Mouse (Mus musculus): Measurements from ENCODE around the gene Myocd. TPM values are rescaled to one million over a fixed set of nuclear protein-coding genes. Genes with fewer than 3 reads are reported as not detected.

The Myocd gene
- total RNA-seq (2014; rRNA removed; ENCODE audit: low replicate concordance) (92.4 and 129 TPM in 2 replicates), polyA plus RNA-seq (2015; fragmentation: Nextera tagmentation; extraction: Ambion mirVana) (55.9 and 56.4 TPM in 2 replicates)

GRCm38 (mm10) chr11:65269851-65270473 is at the start of gene Myocd:
Myocd (minus strand) TSS chr11:65269989.
- H3K36me3 ChIP-seq (replicated peaks; ENCODE audit: control insufficient read depth, insufficient read depth, low read length), result no peaks in the 10 kb centered on the region
- H3K4me3 ChIP-seq (ENCODE audit: low read depth, low read length), result peak within 1 kb of the TSS; percentile 74
- ATAC-seq (ENCODE audit: insufficient read depth, low read depth) (peak; percentile 90), DNase-seq (ENCODE audit: low spot score) (peak; percentile 90)
- H3K27ac ChIP-seq (ENCODE audit: low read depth), result peak within 1 kb of the TSS; percentile 91
- H3K9ac ChIP-seq (replicated peaks; ENCODE audit: low read depth, low read length), result peak within 1 kb of the TSS; percentile 87
- 1% methylated on average over 37 of the region's 37 CpGs for WGBS
- TF ChIP-seq EP300 (IDR thresholded peaks at IDR 0.05; ENCODE audit: low read depth) (no peak; the same call in none of the 2 replicates), CTCF (IDR thresholded peaks at IDR 0.05; ENCODE audit: low read depth) (0 out of 2 replicates have a peak, but pooled peaks have one; percentile 3)
- H3K4me1 ChIP-seq (ENCODE audit: control insufficient read depth, insufficient read depth), result peaks cover 16% of the 10 kb centered on the region
- H3K27me3 ChIP-seq (ENCODE audit: control insufficient read depth, insufficient read depth, low read length), result no peaks in the 10 kb centered on the region
- H3K9me3 ChIP-seq (replicated peaks; ENCODE audit: control insufficient read depth, low read length), result no peaks in the 10 kb centered on the region
- peak within 1 kb of the TSS; percentile 70 for H3K4me2 ChIP-seq (ENCODE audit: low read depth, low read length)

- H3K36me3 ChIP-seq (replicated peaks; ENCODE audit: control insufficient read depth, insufficient read depth, low read length), result no peaks in the 10 kb centered on the region
- DNase-seq (ENCODE audit: low spot score) (peak; percentile 94), ATAC-seq (ENCODE audit: insufficient read depth, low read depth) (peak; percentile 95)
- WGBS, result 6% methylated on average over 3 of the region's 3 CpGs
- no peak overlapping the region for H3K4me2 ChIP-seq (ENCODE audit: low read depth, low read length)
- H3K9me3 ChIP-seq (replicated peaks; ENCODE audit: control insufficient read depth, low read length), result no peaks in the 10 kb centered on the region; the same call in 1 of the 2 replicates
- H3K4me1 ChIP-seq (ENCODE audit: control insufficient read depth, insufficient read depth), result peaks cover 45% of the 10 kb centered on the region
- H3K9ac ChIP-seq (replicated peaks; ENCODE audit: low read depth, low read length), result no peak overlapping the region
- H3K27ac ChIP-seq (ENCODE audit: low read depth), result peak overlapping the region; percentile 90
- H3K27me3 ChIP-seq (ENCODE audit: control insufficient read depth, insufficient read depth, low read length), result no peaks in the 10 kb centered on the region
- TF ChIP-seq EP300 (IDR thresholded peaks at IDR 0.05; ENCODE audit: low read depth), result peak; percentile 98
- TF ChIP-seq CTCF (IDR thresholded peaks at IDR 0.05; ENCODE audit: low read depth), result no peak; the same call in 1 of the 2 replicates
- H3K4me3 ChIP-seq (ENCODE audit: low read depth, low read length), result no peak overlapping the region
These were observed 34.0 kb upstream of the Myocd start for GRCm38 (mm10) chr11:65303824-65304223.

GRCm38 (mm10) chr11:65294128-65294833 is 24.5 kb upstream of the Myocd start:
- peak; percentile 46 for DNase-seq (ENCODE audit: low spot score)
- TF ChIP-seq CTCF (IDR thresholded peaks at IDR 0.05; ENCODE audit: low read depth), result no peak
- Histone ChIP-seq H3K4me1 (ENCODE audit: control insufficient read depth, insufficient read depth) (peaks cover 40% of the 10 kb centered on the region), H3K4me2 (ENCODE audit: low read depth, low read length) (no peak overlapping the region), H3K9ac (replicated peaks; ENCODE audit: low read depth, low read length) (no peak overlapping the region), H3K4me3 (ENCODE audit: low read depth, low read length) (no peak overlapping the region), H3K9me3 (replicated peaks; ENCODE audit: control insufficient read depth, low read length) (no peaks in the 10 kb centered on the region), H3K27me3 (ENCODE audit: control insufficient read depth, insufficient read depth, low read length) (no peaks in the 10 kb centered on the region), H3K36me3 (replicated peaks; ENCODE audit: control insufficient read depth, insufficient read depth, low read length) (no peaks in the 10 kb centered on the region), H3K27ac (ENCODE audit: low read depth) (peak overlapping the region; percentile 43; the same call in 1 of the 2 replicates)
- WGBS, result 49% methylated on average over 10 of the region's 10 CpGs
- peak; percentile 36 for ATAC-seq (ENCODE audit: insufficient read depth, low read depth)

- no peaks in the 10 kb centered on the region for H3K27me3 ChIP-seq (ENCODE audit: control insufficient read depth, insufficient read depth, low read length)
- TF ChIP-seq CTCF (IDR thresholded peaks at IDR 0.05; ENCODE audit: low read depth) (no peak), EP300 (IDR thresholded peaks at IDR 0.05; ENCODE audit: low read depth) (no peak)
- no peak overlapping the region for H3K4me3 ChIP-seq (ENCODE audit: low read depth, low read length)
- ATAC-seq (ENCODE audit: insufficient read depth, low read depth) (no peak), DNase-seq (ENCODE audit: low spot score) (no peak)
- no peaks in the 10 kb centered on the region for H3K9me3 ChIP-seq (replicated peaks; ENCODE audit: control insufficient read depth, low read length)
- H3K4me2 ChIP-seq (ENCODE audit: low read depth, low read length), result no peak overlapping the region
- H3K27ac ChIP-seq (ENCODE audit: low read depth), result no peak overlapping the region
- no peaks in the 10 kb centered on the region for H3K36me3 ChIP-seq (replicated peaks; ENCODE audit: control insufficient read depth, insufficient read depth, low read length)
- H3K9ac ChIP-seq (replicated peaks; ENCODE audit: low read depth, low read length), result no peak overlapping the region
- H3K4me1 ChIP-seq (ENCODE audit: control insufficient read depth, insufficient read depth), result peaks cover 31% of the 10 kb centered on the region
These were observed 23.2 kb upstream of the Myocd start for GRCm38 (mm10) chr11:65292994-65293393.

GRCm38 (mm10) chr11:65287706-65288105 is 17.9 kb upstream of the Myocd start:
- ATAC-seq (ENCODE audit: insufficient read depth, low read depth) (no peak), DNase-seq (ENCODE audit: low spot score) (no peak)
- H3K36me3 ChIP-seq (replicated peaks; ENCODE audit: control insufficient read depth, insufficient read depth, low read length), result no peaks in the 10 kb centered on the region
- peaks cover under 1% of the 10 kb centered on the region; the same call in 1 of the 2 replicates for H3K4me1 ChIP-seq (ENCODE audit: control insufficient read depth, insufficient read depth)
- H3K4me3 ChIP-seq (ENCODE audit: low read depth, low read length), result no peak overlapping the region
- no peak overlapping the region for H3K9ac ChIP-seq (replicated peaks; ENCODE audit: low read depth, low read length)
- H3K9me3 ChIP-seq (replicated peaks; ENCODE audit: control insufficient read depth, low read length), result no peaks in the 10 kb centered on the region
- 83% methylated on average over 8 of the region's 8 CpGs for WGBS
- H3K27me3 ChIP-seq (ENCODE audit: control insufficient read depth, insufficient read depth, low read length), result no peaks in the 10 kb centered on the region
- TF ChIP-seq EP300 (IDR thresholded peaks at IDR 0.05; ENCODE audit: low read depth), result no peak
- TF ChIP-seq CTCF (IDR thresholded peaks at IDR 0.05; ENCODE audit: low read depth), result no peak
- no peak overlapping the region for H3K4me2 ChIP-seq (ENCODE audit: low read depth, low read length)
- no peak overlapping the region for H3K27ac ChIP-seq (ENCODE audit: low read depth)
